Mouse (Mus musculus) 3T3-L1 (cell line): ENCODE results near the gene Acbd5.
A peak's percentile ranks its signal among the peaks of the same experiment; 100 is the strongest.
"Not testable (repeated sequence)": the region's sequence is repeated elsewhere in the genome, so short reads cannot be mapped to it uniquely, and the experiment has no call there.

Source experiments
- DNase-seq: peaks from one replicate; pipeline ENCODE4 v3.0.0-alpha.2; 2015; ENCODE audit warnings: low read depth, low spot score

Gene Acbd5

DNA sequence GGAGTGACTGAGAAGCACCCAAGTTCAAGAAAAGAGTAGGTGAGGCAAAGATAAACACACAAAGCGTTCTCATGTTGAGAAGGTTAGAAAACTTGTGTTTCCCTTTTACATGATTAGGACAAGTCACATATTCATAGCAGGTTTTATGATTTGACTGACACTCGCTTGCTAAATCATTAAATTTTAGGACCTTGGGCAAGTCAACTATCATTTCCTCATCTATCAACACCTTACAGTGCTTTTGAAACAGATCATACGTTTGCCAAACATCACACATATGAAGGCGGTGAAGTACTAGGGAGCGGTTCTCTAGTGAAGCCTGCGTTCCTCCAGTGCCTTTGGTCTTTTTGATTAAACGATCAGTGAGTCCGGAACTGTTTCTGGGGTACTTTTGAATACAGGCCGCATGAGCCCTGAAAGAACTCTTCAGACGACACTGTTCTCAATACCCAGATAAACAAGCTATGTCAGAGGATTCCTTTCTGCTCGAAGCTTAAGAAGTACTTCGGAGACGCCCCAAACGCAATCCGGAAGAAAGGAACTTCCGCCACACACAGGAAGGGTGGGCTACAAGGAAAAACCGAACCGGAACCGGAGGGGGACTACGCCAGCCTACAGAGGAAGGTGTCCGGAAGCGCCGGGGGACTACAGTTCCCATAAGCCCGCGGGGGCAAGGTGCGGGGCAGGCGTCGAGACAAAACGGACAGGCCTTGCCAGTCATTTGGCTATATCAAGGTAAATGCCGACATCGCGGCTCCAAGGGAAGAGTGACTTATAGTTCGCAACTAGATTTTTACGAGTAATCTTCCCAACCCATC, at the start of gene Acbd5:
Gene Acbd5 (plus strand): TSS at position 616 of the 818 bp plus-strand sequence.
- DNase-seq, result peak; percentile 97

DNA sequence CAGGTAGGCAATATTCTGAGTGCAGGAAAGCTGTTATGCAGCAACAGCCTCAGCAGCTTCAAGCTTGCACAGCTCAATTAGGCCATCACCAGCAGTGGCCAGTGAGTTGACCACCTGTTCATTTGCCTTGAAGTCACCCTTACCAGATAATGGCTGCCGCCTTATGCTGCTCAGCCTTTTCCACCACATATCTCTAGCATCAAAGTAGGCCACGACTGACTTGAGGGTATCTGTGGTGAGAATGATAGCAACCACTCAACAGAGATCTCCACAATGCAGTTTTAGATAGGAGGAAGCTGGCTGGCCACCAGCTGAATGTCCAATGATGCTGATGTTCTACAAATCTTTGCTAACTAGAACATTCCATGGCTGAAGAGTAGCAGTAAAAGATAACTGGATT, 48.8 kb upstream of the Acbd5 start:
- DNase-seq, result no peak

- DNase-seq, result no peak
These were observed 46.6 kb upstream of the Acbd5 start for GRCm38 (mm10) chr2:23021320-23021719.

GRCm38 (mm10) chr2:23021721-23022120, 46.2 kb upstream of the Acbd5 start:
- peak; percentile 77 for DNase-seq

GRCm38 (mm10) chr2:23023023-23023422, 44.9 kb upstream of the Acbd5 start:
- no peak for DNase-seq

GRCm38 (mm10) chr2:23023714-23024282, 44.2 kb upstream of the Acbd5 start:
- no peak for DNase-seq

- no peak for DNase-seq
These were observed 41.6 kb upstream of the Acbd5 start for GRCm38 (mm10) chr2:23026379-23026778.

- no peak for DNase-seq
These were observed 39.1 kb upstream of the Acbd5 start for GRCm38 (mm10) chr2:23028826-23029225.

GRCm38 (mm10) chr2:23030631-23031030, 37.3 kb upstream of the Acbd5 start:
- DNase-seq, result no peak

GRCm38 (mm10) chr2:23034692-23035435, 33.1 kb upstream of the Acbd5 start:
- DNase-seq, result peak; percentile 88

DNA sequence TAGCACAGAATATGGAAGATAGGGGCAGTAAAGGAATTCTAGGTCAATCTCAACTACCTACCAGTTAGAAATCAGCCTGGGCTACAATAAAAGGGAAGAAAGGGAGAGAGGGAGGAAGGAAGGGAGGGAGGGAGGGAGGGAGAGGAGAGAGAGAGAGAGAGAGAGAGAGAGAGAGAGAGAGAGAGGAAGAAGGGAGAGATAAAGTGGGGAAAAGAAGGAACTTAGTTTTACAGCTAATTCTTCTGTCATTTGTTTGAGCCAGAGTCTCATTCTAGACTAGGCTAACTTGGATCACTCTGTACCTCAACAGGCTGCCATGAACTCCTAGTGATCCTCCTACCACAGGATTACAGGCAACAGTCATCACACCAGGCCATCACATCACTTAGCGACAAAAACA, 32.5 kb upstream of the Acbd5 start:
- no peak for DNase-seq

GRCm38 (mm10) chr2:23039082-23040000, 28.6 kb upstream of the Acbd5 start:
- peak; percentile 40 for DNase-seq

GRCm38 (mm10) chr2:23040001-23040646, 27.8 kb upstream of the Acbd5 start, which contains the start of gene Abi1:
Gene Abi1, minus strand, starts transcription at chr2:23040241.
- DNase-seq, result peak; percentile 98

GRCm38 (mm10) chr2:23040690-23041089, 27.3 kb upstream of the Acbd5 start:
- not testable (repeated sequence) for DNase-seq

GRCm38 (mm10) chr2:23041457-23041856, 26.5 kb upstream of the Acbd5 start:
- peak; percentile 47 for DNase-seq

DNA sequence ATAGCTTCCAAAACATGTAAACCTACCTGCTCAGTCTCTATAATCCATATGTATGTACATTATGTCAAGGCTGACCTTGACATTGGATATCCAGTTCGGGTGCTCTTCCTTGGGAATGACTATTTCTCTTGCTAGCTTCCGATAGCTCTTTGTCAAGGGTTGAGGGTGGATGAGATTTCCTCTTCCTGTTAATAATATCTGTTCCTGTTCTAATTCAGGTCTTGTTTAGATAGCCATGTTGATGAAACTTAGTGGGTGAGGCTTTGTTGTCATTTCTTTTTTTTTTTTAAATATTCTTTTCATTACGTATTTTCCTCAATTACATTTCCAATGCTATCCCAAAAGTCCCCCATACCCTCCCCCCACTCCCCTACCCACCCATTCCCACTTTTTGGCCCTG, 25.8 kb upstream of the Acbd5 start:
- DNase-seq, result no peak

DNA sequence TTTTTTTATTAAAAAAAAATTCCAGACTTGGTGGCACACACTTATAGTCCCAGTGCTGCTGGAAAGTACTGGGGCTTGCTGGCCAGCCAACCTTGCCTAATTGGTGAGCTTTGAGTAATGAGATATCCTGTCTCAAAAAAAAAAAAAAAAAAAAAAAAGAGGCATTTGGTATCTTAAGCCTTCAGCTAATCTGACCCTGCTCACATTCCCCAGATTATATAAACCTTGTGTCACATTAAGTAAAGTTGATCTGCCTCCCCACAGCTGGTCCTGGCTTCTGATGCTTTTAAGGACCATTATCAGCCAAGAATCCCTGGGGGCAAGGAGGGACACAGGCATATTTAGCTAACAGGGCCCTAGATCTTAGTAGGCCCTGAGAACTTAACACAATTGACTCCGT, 22.3 kb upstream of the Acbd5 start:
- DNase-seq, result no peak

- DNase-seq, result no peak
These were observed 20.0 kb upstream of the Acbd5 start for GRCm38 (mm10) chr2:23048006-23048405.

- no peak for DNase-seq
These were observed 16.1 kb upstream of the Acbd5 start for GRCm38 (mm10) chr2:23051890-23052289.

DNA sequence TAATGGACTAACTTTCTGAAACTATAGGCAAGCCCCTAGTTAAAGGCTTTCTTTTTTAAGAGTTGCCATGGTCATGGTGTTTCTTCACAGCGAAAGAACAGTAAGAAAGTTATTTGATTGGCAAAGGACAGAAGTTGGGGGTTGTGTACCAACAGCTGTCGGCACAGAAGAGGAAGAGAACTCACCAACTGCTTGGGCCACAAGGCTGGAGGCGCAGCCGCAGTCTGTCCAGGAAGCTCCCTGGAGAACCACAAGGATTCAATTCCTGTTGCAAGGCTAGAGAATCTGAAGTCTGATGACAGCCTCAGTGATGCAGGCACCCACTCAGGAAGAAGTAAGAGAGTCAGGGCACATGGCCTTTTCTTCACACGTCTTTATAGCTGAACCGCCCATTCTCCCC, 15.4 kb upstream of the Acbd5 start:
- DNase-seq, result no peak

DNA sequence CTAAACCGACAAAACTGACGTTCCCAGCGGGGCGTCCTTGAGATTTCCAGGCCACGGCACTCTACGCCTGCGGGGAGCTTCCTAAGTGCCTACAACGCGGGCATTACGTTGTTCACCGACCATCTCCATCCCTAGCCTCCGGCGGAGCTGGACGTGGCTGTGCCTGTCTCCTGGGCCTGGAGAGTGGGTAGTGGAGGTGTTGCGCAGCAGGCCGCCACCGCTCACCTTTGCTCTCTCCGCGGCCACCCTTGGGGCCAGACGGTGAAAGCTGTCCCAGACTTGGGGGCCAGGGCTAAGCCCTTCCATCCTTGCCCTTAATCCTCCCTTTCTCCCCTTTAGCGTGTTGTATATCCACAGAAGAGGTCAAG, 387 bp downstream of the Acbd5 start:
- no peak for DNase-seq
